12 mouse cellular contexts compared by ENCODE assay signal in the genomic region with DNA sequence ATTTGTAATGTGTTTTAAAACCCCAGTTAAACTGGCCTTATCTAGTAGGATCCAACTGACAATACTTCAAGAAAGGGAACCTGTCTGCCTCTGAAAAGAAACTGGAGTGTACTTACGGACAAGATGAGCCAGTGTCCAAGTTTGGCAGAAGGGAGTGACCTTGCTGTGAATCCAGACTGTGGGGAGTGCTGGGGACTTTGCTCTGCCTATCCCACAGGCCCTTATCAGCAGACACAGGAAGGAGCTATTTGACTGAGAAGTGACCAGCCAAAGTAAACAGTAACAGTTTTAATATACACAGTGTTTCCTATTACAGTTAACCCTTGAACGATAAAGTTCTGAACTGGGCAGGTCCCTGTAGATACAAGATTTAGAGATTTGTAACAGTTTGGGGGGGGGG.
DNase-seq lines count a peak whose midpoint lies in the region; ATAC-seq and TF ChIP-seq lines count a peak whose summit lies in the region.
"Had no signal": no experiment of that assay in that cellular context is flagged by ENCODE, and none has a peak within 500 bp of the region (broad histone marks: within the 10 kb centered on the region; RNA-seq: fewer than 3 reads in every experiment).

No protein-coding gene starts in this region.

- H3K9me3 ChIP-seq in kidney, embryonic 16.5 days (ENCODE audit: low read length), result no peaks in the 10 kb centered on the region
- H3K9me3 ChIP-seq: embryonic facial prominence, embryonic 13.5 days had no signal

- no peak for DNase-seq in kidney, adult 18-20 months
- peak; percentile 99 for DNase-seq in liver, adult 2 months (ENCODE audit: extremely low read depth, low read depth, low spot score)
- no peak for DNase-seq in retina, embryonic 14.5 days (ENCODE audit: low spot score)
- no peak for DNase-seq in gastrocnemius, postnatal 4 days (ENCODE audit: low spot score in 2 of 2)
- no peak for DNase-seq in frontal cortex, postnatal 36 days (ENCODE audit: low spot score in 2 of 2)
- DNase-seq: cerebellum, adult 9-10 months; right cerebral cortex, adult 18-20 months; thymus, postnatal 36 days had no signal

- ATAC-seq in kidney, embryonic 16.5 days (ENCODE audit: low FRiP score, low TSS enrichment), result peak; percentile 74
- 0 out of 2 replicates have a peak, but pooled peaks have one; percentile 22 for ATAC-seq in common myeloid progenitor, adult 5-6 weeks (replicated peaks; ENCODE audit: low read depth, poor library complexity, severe bottlenecking)

- no peak overlapping the region for H3K9ac ChIP-seq in kidney, embryonic 16.5 days (replicated peaks; ENCODE audit: low read length)
- no peak overlapping the region for H3K9ac ChIP-seq in liver, adult 2 months (ENCODE audit: low read depth, low read length)
- H3K9ac ChIP-seq: embryonic facial prominence, embryonic 13.5 days had no signal

- TF ChIP-seq POLR2A in liver, adult 2 months (IDR thresholded peaks at IDR 0.05; ENCODE audit: extremely low read depth, insufficient read depth, low read length), result no peak
- TF ChIP-seq POLR2A in small intestine, adult 2 months (IDR thresholded peaks at IDR 0.05; ENCODE audit: low read depth, low read length), result no peak

- TF ChIP-seq CTCF in liver, adult 2 months (IDR thresholded peaks at IDR 0.05; ENCODE audit: low read depth, low read length), result no peak
- no peak for TF ChIP-seq CTCF in small intestine, adult 2 months (IDR thresholded peaks at IDR 0.05; ENCODE audit: extremely low read depth, insufficient read length, insufficient replicate concordance, low read depth, low read length)

- peaks cover 22% of the 10 kb centered on the region for H3K4me1 ChIP-seq in kidney, embryonic 16.5 days (ENCODE audit: insufficient read depth, low read length)
- peaks cover 10% of the 10 kb centered on the region for H3K4me1 ChIP-seq in liver, adult 2 months (ENCODE audit: control insufficient read depth, insufficient read depth, low read length)
- H3K4me1 ChIP-seq in small intestine, adult 2 months (ENCODE audit: control insufficient read depth, insufficient read depth, insufficient read length, low read length), result peaks cover 27% of the 10 kb centered on the region
- H3K4me1 ChIP-seq: embryonic facial prominence, embryonic 13.5 days had no signal

- WGBS in kidney, embryonic 16.5 days, result 40% methylated on average over 2 of the region's 2 CpGs
- 2% methylated on average over 2 of the region's 2 CpGs for WGBS in liver, adult 2 months
- WGBS in small intestine, adult 2 months, result 10% methylated on average over 2 of the region's 2 CpGs

- no peak overlapping the region for H3K4me3 ChIP-seq in kidney, embryonic 16.5 days (ENCODE audit: low read length)
- no peak overlapping the region for H3K4me3 ChIP-seq in liver, adult 2 months (ENCODE audit: insufficient read depth, low read depth, low read length)
- no peak overlapping the region for H3K4me3 ChIP-seq in small intestine, adult 2 months (ENCODE audit: low read depth, low read length)
- H3K4me3 ChIP-seq: embryonic facial prominence, embryonic 13.5 days had no signal

- H3K36me3 ChIP-seq in kidney, embryonic 16.5 days (ENCODE audit: insufficient read depth, low read length), result peaks cover 18% of the 10 kb centered on the region
- no peaks in the 10 kb centered on the region for H3K36me3 ChIP-seq in liver, adult 2 months (ENCODE audit: control insufficient read depth, insufficient read depth, low read length)
- peaks cover 16% of the 10 kb centered on the region for H3K36me3 ChIP-seq in small intestine, adult 2 months (ENCODE audit: control insufficient read depth, insufficient read depth, low read length)

- H3K27ac ChIP-seq in kidney, embryonic 16.5 days (ENCODE audit: low read length), result peak overlapping the region; percentile 43; the same call in 1 of the 2 replicates
- H3K27ac ChIP-seq in liver, adult 2 months (replicated peaks; ENCODE audit: insufficient read depth, low read depth, low read length), result peak overlapping the region; percentile 59
- peak overlapping the region; percentile 93 for H3K27ac ChIP-seq in small intestine, adult 2 months (ENCODE audit: insufficient read depth, low read depth, low read length)
- H3K27ac ChIP-seq: embryonic facial prominence, embryonic 13.5 days had no signal

- H3K4me2 ChIP-seq in kidney, embryonic 16.5 days (replicated peaks; ENCODE audit: low read depth, low read length), result no peak overlapping the region; the same call in 1 of the 2 replicates
- H3K4me2 ChIP-seq: embryonic facial prominence, embryonic 13.5 days had no signal

- no peaks in the 10 kb centered on the region for H3K27me3 ChIP-seq in kidney, embryonic 16.5 days (ENCODE audit: insufficient read depth, low read length)
- H3K27me3 ChIP-seq in liver, adult 2 months (ENCODE audit: control insufficient read depth, insufficient read depth, low read length), result no peaks in the 10 kb centered on the region
- no peaks in the 10 kb centered on the region for H3K27me3 ChIP-seq in small intestine, adult 2 months (ENCODE audit: control insufficient read depth, insufficient read depth, low read length)
- H3K27me3 ChIP-seq: embryonic facial prominence, embryonic 13.5 days had no signal

- H3K79me2 ChIP-seq in liver, adult 2 months (ENCODE audit: control insufficient read depth, insufficient read depth, low read length), result no peaks in the 10 kb centered on the region

Comparison
In these comparisons a context has a peak if more than half of its experiments do, and no peak if none do; other contexts are left out.
1. H3K27ac ChIP-seq: peak in every context shown above with its lines; median percentile 93 in small intestine, adult 2 months; 59 in liver, adult 2 months; 43 in kidney, embryonic 16.5 days.